Mouse (Mus musculus) megakaryocyte, embryonic 14.5 days (primary cell): ENCODE results near the gene Lgals3bp.

Source experiments
- FLI1 ChIP-seq: IDR thresholded peaks from 2 replicates; pipeline ENCODE4 v1.6.1; 2012; ENCODE audit warnings: low read length, inconsistent platforms, mixed read lengths
- GATA1 ChIP-seq: IDR thresholded peaks from 3 replicates; pipeline ENCODE4 v1.6.1; 2012; ENCODE audit warnings: mixed read lengths, low read length, inconsistent platforms, borderline replicate concordance

DNA sequence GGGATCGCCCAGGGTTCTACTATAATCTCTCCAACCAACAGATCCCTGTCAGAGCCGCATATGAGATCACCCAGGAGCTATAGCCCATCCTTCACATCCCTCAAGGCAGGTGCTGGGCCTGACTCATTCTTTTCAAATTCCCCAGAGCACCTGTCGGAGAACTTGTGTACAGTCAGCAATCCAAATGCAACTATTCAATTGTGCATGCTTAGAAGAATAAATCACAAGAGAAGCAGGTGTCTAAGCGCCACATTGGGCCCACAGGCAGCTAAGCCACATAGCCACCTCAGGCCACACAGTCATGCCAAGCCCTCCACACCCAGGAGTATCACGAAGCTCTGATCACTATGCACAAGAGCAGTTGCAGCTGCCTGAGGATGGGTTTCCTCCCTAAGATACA is 52.4 kb downstream of the Lgals3bp start:
- no peak for TF ChIP-seq GATA1
- no peak for TF ChIP-seq FLI1
